Mouse (Mus musculus) v-Abl transformed pro-B cells (cell line): ENCODE measurements around the gene Dock9.
"Not testable (repeated sequence)": the region's sequence is repeated elsewhere in the genome, so short reads cannot be mapped to it uniquely, and the experiment has no call there.

Source experiments
- in situ Hi-C, 2 experiments: fragments of 400-800 bp; cut with MboI; formaldehyde crosslinking; loops; one replicate each; pipeline ENCODE4 v1.15.1; 2025; ENCODE audit not compliant: unreplicated experiment in 2 of 2

The Dock9 gene

DNA sequence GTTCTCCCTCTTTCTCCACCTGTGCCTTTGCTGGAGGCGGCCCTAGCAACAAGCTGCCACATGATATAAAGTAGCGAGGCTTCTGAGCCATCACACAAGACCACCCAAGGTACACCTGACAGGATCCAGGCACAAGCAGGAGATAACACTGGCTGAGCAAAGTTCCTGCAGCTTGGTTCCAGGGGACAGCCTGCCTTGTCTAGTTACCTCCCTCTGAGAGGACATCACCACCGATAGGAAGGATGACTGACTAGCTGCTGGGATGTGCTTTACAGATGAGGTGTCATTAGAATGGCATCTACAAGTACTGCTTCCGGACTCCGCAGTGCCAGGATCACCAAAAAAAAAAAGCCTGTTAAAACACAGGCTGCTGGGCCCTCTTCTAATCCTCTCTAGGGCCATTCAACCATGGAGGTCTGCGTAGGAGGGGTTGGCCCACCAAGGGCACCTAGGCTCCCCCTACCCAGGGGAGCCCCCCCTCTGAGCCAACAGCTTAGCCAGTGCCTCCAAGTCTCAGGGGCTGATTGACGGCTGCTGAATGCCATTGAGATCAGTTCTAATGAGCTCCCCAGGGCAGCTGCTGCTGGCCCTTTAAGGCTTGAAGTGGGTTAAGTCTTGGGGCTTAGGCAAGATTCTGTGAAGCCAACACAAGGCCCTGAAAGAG, 84.3 kb downstream of the Dock9 start:
- in situ Hi-C loops = no loop called here

DNA sequence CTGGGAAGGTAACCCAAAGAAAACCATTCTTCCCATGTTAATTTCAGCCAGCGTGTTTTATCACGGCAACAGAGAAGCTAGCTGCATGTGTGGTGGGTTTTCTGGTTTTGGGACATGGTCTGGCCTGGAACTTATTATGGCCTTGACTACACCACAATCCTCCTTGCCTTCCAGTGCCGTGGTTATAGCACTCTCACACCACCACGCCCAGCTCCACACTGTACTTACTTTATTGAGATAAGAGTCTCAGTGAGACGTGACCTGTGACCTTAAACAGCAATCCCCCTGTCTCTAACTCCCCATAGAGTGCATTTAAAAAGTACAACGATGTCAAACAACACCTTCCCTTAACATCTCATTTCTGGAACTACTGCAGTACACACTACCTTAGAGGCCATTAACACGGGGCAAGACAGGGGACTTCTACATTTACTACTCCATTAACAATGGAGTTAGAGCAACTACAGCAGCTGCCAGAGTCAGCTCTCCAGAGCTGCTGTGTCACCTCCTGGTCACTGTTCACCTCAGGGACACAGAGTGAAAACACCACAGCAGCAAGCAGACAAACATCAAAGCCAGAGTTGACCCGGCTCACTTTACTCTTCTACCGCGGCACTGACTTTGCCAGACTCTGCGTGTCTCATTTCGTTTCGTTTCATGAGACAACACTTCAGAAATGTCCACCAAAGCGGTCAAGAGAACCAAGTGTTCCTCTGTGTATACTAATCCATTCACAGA, 86.4 kb downstream of the Dock9 start:
- in situ Hi-C loops = no loop called here

DNA sequence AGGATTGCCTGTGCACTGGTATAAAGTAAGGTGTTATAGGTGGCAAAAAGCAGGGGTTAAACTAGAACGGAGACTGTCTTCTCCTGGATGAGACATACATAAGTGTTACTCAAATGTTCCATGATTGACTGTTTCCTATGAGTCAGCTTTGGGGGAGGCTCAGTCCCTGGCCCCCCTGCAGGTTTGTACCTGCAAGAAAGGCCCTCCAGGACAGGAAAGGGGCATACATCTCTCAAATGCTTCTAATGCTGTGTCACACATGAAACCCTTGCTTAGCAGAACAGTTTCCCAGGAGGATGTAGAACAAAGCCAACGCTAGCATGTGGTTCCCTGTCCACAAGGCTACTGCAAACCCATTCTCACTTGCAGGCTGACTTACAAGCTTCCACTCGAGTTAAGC, 87.5 kb downstream of the Dock9 start:
- in situ Hi-C loops = no loop called here

DNA sequence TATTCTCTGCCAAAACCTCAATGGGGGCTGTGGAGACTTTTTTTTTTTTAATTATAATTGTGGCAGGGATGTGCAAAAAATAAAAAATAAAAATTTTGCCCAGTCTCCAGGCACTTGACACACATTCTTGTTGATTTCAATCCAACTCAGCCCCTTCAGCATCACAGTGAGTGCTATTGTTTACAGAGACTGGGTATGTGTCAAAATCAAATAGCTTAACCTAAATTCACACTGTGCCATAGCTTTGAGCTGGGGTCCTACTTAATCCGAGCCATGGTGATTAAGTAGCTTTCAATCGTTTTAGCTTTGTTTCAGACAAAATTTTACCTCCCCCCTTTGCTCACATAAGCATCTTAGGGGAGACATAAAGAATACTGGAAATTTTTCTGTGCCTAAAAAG, 89.4 kb downstream of the Dock9 start:
- in situ Hi-C loops = no loop called here

DNA sequence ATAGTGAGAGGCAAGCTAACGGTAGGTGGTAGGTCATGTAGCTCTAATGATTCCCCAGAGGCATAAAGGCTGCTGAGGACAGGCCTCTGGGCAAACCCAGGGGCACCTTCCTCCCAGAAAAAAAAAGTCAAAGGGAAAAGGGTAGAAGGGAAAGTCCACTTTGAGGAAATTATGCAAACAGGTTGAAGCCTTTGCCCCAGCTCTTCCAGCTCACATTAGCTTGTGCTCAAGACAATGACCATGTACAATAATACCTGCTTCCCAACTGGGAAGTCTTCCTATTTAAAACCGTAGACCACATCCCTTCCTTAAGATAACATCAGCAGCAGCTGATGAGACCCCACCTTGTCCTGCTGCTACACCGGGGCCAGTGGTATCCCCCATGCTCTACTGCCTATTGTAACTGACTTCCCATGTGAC, 91.1 kb downstream of the Dock9 start:
- in situ Hi-C loops = no loop called here

DNA sequence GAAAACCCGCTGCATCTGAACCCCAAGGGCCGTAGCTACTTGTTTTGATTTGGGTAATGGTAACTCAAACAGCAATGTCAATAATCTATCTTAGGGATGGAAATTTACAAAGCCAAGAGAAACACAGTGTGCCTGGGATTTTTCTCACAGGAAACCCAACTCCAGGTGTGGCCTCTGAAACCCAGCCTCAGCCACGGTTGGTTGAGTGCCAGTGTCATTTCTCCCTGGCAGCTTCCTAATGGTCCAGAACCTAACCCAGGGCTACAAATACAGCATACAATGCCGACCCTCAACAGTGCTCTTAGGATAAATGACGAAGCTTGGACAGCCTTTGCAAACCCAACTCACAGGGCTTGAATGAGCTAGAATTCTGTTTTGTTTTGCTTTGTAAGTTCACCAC, 92.0 kb downstream of the Dock9 start:
- in situ Hi-C loops = no loop called here

DNA sequence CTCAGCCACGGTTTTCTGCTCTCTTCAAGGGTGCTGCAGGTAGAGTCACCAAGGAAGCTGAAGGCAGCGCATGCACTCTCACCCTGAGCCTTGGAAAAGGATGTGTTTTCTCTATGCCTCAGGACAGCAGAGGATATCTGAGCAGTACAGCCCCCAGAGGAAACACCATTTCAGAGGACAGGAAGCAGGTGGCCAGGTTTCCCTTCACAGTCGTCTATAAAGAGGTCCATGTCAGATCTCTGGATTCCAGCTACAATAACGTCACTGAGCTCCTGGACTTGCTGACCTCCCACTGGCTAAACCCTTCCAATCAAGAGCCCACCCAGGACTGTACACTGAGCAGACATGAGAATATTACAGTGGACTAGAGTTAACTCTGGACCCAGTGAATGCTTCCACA, 95.1 kb downstream of the Dock9 start:
- in situ Hi-C loops = no loop called here

DNA sequence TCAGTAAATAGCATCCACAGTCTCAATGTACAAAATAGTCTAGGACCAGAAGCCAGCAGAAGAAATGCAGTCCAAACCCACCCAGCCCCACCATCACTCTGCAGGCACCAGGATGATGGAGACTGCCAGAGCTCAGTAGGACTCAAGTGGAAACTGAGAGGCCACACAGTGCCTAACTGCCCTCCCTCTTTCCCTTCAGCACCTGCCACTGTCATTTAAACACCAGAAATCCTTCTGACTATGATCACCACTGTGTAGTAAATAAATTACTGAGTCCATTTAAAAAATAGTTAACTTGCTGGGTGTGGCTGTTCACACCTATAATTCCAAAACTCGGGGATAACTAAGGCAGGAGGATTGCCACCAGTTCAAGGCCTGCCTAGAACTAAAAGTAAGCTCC, 97.6 kb downstream of the Dock9 start:
- in situ Hi-C loops = no loop called here

DNA sequence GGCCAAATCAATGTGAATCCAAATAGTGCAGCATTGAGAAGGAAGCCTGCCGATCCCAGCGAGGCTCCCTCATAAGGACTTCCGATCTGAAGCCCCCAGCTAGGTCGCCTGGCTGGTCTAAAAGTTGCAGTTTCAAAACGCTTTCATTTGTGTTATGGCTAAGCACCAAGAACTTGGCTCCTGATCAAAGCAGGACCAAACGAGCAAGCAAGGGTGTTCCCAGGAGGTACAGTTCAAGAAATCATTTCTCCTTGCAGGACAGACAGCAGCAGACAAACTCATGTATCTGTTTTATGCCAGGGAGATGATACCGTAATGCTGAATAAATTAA, 99.1 kb downstream of the Dock9 start:
- in situ Hi-C loops = no loop called here

DNA sequence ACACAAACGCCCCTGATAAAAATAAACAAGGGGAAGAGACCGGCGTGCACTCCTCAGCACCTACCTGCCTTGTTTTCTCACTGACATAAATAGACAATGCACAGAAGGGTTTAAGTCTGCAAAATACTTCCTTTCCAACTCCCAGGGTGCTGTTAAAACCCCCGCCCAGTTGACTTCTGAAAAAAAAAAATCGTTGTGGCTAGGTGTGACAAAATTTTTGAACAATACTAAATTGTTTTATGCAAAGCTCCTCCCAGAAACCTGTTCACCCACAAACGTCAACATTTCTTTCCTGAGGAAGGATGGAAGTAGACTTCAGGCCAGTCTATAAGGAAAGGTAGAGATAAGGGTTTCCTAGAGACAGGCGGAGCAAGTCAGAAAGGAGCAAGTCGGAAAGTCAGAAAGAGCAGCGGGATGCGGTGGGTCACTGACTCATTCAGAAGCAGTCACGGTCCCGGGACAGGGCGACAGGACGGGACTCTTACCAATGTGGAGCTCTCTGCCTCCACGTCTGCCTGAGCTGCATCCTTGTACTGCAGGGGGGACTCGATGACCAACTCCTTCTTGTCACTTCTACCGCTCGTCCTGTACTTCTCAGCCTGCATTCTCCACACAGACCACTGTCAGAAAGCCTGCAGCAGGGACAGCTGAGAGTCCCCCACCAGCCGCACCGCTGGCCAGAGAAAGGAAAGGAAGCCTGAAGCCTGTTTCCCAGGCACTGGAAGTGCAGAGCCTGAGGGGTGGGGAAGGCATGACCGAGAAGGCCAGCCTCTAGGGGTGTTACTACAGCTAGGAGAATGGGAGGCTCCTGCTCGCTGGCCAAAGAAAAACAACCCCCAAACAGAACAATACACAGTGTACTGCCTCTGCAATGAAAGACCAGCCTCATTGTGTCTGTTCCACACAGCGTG, 99.7 kb downstream of the Dock9 start:
- in situ Hi-C loops = no loop called here

DNA sequence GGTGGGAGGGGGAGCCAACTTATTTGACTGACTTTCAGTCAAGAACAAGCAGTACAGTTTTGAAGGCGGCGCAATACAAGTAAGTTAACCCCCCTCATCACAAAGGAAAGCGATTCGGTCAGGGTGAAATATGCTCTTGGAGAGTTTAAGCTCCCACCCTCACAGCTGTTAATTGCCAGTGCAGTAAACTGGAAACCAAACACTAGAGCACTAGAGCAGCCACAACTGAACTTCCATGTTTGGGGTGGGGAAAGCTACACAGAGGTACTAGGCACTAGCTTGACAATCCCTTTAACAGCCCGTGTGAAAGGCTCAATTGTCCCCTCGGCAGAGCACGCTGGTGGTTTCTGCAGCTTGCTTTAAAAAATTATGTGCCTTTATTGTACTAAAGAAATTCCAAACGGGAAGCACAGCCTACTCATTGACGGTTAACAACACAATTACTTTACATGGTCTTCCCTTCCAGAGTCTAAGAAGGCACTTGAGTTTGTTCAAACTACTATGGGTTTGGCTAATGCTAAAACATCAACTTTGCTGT, 100.4 kb downstream of the Dock9 start:
- in situ Hi-C loops = no loop called here

DNA sequence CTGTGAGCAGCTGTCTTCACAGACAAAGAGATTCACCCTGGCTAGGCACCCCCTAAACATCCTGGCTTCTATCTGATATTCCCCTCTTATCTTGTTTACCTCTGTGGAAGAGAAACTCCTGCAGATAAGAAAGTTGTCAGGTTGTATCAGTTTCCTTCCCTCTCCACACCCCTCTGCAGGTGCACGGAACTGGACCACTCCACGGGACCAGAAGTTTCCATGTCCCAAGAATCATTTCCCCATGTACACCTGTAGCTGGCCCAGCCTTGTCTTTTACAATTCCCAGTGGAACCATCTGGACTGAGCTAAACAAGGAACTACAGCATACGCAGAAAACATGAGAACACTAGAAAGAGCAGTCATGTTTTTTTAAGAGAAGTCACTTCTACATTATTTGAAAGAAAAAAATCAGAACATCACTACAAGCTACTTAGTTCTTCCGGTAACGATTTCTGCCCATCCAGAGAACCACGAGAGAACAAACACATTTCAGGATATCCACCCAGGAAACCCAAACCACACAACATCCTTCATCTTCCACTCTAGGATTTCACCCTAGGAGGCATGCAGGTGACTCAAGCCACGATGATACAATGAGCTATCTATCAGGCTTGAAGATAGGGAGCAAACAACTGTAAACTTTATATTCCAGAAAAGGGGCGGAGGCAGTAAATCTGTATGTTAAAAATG, 101.1 kb downstream of the Dock9 start:
- in situ Hi-C loops = no loop called here

DNA sequence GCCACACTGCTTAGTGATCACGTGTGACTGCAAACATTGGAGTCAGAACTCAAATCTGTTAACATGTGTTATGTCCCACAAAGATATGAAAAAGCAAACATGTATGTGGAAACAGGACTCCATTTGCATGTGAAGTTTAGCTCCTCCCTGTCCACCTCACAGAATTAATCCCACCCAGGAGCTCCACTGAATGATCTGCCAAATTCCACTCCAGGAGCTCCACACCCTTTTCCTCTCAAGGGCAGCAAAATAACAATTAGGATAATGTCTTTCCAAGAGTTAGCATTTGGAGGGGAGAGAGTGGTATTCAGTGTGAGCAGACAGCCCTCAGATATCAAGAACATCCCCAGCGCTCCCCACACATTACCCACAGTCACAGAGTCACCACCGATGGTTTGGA, 102.9 kb downstream of the Dock9 start:
- in situ Hi-C loops = no loop called here

DNA sequence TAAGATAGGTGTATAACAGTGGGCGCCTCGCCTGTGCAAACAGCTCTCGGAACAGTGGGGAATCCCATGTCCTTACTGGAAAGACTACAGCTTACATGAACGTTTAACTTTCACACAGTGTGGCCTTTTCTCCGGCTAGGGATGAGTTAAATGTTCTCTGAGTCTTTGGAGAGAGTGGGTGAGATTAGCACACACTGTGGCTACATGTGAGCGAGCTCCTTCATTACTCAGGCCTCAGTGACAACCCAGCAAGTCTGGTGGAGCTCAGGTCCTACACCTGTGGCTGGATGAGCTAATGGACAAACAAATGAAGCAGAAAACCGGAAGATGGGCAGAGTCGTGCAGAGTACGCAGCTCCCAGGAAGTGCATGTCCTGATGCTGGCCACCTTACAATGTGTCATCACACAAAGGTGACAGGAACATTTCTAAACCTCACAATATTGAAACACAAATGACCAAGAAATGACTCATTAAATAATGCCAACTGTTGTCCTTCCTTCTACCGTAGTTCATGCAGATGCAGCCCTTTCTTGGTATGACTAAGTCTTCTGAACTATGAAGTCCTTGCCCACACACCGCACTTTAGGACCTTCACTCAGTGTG, 103.5 kb downstream of the Dock9 start:
- in situ Hi-C loops = no loop called here

DNA sequence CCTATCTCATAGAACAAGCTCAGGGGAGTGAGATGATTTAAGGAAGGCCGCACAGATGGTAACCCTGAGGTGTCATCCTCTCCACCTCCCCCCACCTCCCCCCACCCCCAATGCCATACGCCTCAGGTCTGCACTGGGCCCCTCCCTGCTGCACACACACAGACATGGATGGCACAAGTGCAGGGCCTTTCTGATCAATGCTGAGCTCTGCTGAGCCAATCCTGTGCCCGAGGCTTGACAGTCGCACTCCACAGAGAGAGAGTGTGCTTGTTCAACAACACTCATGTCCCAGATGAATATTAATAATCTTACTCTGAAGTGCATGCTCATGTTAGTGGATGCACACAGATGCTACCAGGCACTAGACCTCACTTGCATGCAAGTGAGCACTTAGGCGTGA, 108.0 kb downstream of the Dock9 start:
- in situ Hi-C loops = not testable (repeated sequence)

DNA sequence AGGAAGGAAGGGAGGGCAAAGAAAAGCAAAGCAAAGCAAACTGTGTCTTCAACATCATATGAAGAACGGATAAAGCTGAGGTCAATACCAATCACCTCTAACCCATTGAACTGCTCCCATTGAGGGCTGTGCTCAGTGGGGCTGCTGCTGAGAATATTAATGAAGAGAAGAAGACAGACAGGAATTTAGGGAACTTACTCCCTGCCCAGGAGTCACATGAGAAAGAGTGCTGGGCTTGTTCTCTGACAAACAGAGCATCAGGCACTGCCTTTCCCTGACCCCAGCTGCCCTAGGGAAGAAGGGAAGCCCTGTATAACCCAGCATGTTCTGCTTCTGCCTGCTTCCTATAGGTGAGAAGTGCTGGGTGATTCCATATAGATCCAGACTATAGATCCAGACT, 109.5 kb downstream of the Dock9 start:
- in situ Hi-C loops = no loop called here

DNA sequence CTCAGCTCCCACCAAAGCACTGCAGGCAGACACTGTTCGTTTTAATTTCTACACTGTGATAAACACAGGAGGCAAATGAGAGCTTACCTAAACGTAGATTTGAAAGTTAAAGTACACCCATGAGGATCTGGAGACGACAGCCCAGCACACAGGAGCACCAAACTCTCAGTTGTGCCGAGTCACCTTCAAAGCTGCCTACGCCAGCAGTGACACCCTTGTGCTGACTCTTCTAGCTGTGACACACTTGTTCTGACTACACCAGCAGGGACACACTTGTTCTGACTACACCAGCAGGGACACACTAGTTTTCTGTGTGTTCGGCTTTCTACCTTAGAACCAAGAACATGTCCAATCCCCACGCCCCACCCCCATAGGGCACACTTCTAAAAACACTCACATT, 110.4 kb downstream of the Dock9 start:
- in situ Hi-C loops = no loop called here

DNA sequence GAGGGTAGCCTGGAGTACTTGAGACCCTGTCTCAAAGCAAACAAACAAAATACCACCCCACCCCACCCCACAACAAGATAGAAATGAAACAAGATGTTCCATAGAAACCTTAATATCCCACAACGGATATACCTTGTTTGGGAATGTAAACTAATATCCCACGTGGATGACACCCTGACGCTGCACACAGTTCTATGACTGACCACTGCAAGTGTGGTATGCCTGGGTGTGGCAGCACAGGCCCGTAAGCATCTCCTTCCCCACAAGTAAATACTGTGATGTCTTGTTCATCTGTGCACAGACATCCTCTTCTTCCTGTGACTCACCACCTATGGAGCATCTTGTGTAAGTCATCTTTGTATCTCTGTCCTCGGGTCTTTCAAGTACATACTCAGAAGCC, 118.7 kb downstream of the Dock9 start:
- in situ Hi-C loops = no loop called here

DNA sequence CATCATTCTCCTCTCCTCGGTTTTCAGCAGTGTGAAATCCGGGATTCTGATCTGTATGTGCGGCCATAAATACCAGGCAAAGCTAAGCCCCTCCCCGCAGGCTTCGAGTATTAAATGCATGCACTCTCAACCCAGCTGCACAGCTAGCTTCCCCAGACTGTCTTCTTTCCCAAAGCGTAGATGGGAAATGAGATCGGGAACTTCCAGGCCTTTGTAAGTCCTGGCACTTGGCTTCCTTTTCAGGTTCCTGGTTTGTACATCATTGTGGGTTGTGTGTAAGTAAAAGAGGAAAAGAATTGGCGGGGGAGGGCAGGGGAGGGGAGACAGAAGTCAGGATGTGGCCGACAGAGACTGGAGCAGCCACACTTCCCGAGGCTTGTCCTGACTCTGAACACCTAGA, 119.2 kb downstream of the Dock9 start:
- in situ Hi-C loops = no loop called here

DNA sequence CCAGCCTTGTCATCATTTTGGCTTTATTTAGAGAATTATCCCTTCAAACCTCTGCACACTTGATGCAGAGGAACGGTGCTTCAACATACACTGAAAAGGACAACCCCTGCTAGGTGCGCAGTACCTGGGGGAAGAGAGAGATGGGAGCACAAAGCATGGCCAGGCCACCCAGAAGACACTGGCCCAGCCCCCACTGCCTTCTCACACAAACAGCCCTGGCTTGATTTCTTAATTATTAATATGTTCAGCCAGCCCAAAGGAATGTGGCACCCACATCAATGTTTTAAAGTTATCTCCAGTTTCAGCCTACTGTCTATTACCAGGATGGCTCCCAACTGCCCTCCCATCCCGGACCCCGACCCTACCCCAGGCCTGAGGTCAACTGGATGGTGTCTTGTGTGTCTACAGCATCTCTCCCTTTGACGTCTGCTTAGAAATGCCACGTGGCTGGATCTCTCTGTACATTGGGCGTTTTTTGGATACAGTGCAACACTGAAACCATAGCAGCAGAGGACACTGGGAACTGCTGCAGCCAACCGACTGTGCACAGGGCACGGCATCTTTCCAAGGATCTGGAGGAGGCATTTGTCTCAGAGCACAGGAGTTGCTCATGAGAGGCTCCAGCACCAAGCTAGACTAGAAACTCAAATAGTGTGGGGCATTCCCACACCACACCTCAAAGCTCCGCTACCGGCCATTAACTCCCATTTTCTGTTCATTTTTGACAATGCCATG, 120.9 kb downstream of the Dock9 start:
- in situ Hi-C loops = no loop called here
